Mouse (Mus musculus) adrenal gland, postnatal 25 days (tissue): Measurements from ENCODE around the gene Cryba4. TPM values are rescaled to one million over a fixed set of nuclear protein-coding genes. Genes with fewer than 3 reads are reported as not detected.

Experiments
- DNase-seq: peaks from one replicate; pipeline ENCODE4 v3.0.0; 2021; ENCODE audit warnings: mixed read lengths
- long read RNA-seq: library from polyadenylated mRNA; stranded (forward); transcript quantifications from one replicate; pipeline ENCODE4 v2.0.0, GENCODE M21; 2021
- total RNA-seq: library from RNA; stranded (reverse); gene quantifications from 2 replicates; pipeline ENCODE4 v1.2.3, GENCODE M21; 2021

Cryba4 gene
- total RNA-seq = 14.8 and 16.5 TPM in 2 replicates
- long read RNA-seq, partial matches to known transcripts = 1 of 21 reads
- long read RNA-seq, other reads (novel, unspliced or antisense) = 17 of 21 reads

DNA sequence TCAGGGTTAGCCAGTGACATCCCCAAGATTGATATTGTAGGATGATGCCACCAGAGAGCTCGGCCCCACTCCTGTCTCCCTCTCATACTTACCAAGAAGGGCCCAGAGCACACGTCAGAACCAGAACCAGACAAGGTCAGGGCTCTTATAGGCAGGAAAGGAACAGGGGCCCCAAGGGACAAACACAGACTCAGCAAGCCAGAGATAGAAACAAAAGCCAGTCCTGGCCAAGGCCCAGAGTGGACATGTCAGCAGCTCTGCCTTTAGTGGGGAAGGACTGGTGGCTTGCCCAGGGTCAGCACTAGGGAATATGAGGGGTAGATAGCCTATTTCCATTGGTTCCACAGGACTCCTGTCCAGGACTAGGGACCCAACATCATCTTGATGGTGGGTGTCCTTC is at the start of gene Cryba4:
Cryba4 (minus strand) TSS at position 119 of the 400 bp plus-strand sequence.
- DNase-seq = peak; percentile 49

GRCm38 (mm10) chr5:112301694-112302093 is 49.4 kb upstream of the Cryba4 start:
- DNase-seq = no peak

DNA sequence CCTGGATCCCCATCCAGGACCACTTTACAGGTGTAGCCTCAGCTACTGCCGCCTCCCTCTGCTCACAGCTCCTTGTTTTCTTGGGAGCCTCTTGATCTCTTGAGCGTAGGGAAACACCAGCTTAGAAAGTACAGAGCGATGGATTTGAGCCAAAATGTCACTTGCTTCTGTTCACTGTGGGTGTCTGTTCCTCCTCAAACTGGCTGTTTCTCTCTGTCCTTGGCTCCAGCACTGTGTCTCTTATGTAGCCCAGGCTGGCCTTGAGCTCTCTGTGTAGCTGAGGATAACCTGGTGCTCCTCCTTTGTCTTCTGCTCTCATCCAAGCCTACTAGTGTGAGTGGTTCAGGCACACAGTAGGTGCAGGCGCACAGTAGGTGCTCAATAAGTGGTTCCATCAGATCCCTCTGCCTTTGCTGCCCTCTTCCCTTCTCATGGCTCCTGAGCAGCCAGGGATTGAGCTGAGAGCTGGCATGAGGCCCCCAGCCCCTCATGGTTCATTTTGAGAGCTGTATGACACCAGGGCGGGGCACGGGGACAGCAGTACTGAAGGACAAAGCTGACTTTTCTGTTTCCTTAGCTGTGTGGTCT is 48.5 kb upstream of the Cryba4 start:
- no peak for DNase-seq

DNA sequence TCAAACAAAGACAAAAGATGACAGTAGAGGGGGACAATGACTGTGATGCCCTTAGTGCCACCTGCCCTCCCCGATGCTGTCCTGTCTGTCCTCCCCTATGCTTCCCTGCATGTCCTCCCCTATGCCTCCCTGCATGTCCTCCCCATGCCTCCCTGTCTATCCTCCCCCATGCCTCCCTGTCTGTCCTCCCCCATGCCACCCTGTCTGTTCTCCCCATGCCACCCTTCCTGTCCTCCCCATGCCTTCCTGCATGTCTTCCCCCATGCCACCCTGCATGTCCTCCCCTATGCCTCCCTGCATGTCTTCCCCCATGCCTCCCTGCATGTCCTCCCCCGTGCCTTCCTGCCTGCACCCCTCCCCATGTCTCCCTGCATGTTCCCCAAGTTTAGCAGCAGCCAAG is 47.8 kb upstream of the Cryba4 start:
- no peak for DNase-seq

GRCm38 (mm10) chr5:112299399-112299798 is 47.1 kb upstream of the Cryba4 start:
- no peak for DNase-seq

DNA sequence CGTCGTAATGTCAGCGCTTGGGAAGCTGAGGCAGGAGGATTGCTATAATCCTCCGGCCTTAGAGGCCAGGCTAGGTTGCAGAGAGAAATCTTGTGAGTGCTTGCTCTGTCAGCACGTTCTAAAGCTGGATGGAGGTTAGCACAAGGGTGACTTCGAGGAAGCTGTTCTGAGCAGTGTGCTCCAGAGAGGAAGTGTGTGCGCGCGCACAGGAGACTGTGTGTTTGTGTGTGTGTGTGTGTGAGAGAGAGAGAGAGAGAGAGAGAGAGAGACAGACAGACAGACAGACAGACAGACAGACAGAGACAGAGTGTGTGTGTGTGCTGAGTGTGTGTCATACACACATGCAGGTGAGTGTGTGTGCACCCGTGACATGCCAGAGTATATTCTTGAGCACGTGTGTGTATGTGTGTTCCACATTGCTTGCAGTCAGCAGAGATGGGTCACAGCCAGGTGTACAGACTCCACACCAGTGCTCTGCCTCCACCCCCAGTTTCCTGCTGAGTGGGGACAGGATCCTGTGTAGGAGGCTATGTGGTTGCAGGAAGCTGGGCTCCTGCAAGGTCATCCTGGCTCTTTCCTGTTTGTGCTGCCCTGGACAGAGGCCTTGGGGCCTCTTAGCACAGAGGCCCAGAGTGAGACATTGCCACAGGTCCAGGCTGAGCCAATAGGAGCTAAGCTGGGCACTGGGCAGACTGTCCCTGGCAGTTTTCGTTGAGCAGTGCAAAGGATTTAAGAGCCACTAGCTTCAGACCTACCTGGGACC is 46.1 kb upstream of the Cryba4 start:
- DNase-seq = peak; percentile 62

- DNase-seq = no peak
Measured at GRCm38 (mm10) chr5:112297257-112297656, 44.9 kb upstream of the Cryba4 start.

DNA sequence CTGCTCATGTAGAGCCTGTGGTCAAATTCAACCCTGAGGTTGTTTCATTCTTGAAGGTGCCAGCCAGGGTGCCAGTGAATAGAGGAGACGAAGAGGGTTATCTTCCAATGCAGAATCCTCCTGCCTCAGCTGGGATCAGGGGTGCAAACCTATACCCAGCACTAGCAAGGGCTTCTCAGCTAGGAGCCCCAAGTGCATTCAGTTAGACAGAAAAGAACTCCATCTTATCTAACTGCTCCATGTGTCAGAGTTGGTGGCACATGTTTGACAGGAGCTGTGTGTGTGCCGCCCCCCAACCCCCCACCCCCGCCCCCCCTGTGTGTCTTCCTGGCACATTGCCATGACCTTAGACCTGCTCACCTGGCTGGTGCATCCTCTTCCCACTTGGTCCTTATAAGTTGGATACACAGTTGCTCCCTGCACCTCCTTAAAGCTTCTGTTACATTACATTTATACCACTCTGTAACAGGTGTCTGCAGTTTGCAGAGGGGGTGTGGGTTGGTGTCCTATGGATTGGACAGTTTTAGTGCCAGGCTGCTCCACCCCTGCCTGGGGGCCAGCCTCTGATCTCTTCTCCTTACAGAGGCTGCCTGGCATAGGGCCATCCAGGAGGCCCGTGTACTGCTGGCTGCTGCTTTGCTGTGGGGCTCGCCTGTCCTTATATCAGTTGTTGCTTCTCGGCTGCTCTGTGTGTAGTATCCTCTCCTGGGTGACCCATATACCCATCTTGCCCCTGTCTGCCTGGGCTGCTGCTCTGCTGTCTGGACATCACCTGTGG is 44.3 kb upstream of the Cryba4 start:
- peak; percentile 59 for DNase-seq

DNA sequence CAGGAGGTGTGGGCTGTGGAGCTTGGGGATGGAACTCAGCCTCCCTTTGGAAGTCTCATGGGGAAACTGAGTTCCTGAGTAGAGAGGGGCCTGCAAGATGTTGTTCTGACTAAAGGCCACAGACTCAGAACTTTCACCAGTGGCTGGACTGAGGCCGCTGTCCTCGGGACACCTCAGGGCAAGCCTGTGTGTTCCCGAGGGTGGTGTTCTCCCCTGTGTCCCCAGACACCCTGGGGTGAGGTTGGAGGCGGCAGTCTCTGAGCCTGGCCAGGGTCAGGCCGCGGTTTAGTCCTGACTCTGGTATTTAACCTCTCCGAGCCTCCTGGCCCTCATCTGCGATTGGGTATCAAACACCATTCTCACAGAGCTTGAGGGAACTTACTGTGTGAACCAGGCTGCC is 43.2 kb upstream of the Cryba4 start:
- DNase-seq = no peak

- DNase-seq = peak; percentile 53
Measured at GRCm38 (mm10) chr5:112295162-112295561, 42.8 kb upstream of the Cryba4 start.

- DNase-seq = no peak
Measured at GRCm38 (mm10) chr5:112294696-112295095, 42.4 kb upstream of the Cryba4 start.

- no peak for DNase-seq
Measured at GRCm38 (mm10) chr5:112293800-112294199, 41.5 kb upstream of the Cryba4 start.

- peak; percentile 46 for DNase-seq
Measured at GRCm38 (mm10) chr5:112292343-112292980, 40.1 kb upstream of the Cryba4 start.

DNA sequence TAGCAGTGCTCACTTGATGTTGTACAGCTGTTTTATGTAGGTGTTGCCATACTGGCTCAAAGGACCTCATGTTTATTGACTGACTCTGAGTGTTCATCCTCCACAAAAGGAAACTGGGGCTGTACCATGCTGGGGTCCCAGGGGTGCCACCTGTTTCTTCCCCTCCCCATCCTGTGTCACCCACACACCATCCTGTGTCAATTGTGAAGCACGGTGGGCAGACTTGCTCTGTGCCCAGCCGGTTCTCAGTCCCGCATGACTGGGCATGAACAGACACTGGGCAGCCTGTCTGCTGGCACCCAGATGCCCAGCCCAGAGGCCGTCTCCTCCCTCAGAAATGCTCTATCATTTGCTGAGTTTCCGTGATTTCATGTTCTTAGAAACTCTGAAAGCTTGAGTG is 39.5 kb upstream of the Cryba4 start:
- no peak for DNase-seq

GRCm38 (mm10) chr5:112290536-112290880 is 38.2 kb upstream of the Cryba4 start:
- DNase-seq = no peak

GRCm38 (mm10) chr5:112289819-112290535 is 37.7 kb upstream of the Cryba4 start:
- peak; percentile 58 for DNase-seq

DNA sequence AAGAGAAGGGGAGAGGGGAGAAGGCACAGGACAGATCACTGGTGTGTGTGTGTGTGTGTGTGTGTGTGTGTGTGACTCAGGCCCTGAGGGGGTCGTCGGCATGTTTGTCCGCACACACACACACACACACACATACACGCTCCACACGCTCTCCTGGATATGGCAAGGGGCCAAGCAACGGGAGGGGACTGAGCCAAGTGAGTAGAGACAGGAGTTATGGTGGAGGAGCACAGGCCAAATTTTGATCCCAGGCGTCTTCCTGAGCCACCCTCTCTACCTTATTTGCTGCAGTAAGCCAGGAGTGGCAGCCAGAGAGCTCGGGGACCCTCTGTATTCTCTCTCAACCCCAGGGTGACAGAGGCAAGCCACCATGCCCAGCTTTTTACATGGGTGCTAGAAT is 36.9 kb upstream of the Cryba4 start:
- DNase-seq = peak; percentile 68

- DNase-seq = no peak
Measured at GRCm38 (mm10) chr5:112288193-112289141, 36.1 kb upstream of the Cryba4 start.

DNA sequence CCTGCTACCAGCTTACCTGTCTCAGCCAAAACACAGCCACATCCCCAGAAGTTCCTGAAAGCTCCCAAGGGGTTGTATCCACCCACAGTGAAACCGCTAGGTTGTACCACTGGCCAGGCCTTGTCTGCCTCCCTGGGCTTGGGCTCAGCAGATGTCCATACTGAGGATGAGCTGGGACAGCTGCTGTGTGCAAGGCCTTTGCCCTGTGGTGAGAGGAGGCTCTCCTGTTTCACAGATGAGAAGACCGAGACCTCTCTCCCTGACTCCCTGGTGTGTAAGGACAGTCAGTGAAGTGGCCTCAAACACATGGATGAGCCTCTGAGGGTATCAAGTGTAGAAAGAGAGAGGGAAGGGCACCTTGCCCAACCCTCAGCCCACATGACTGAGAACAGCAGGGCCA is 35.3 kb upstream of the Cryba4 start:
- no peak for DNase-seq

- no peak for DNase-seq
Measured at GRCm38 (mm10) chr5:112286984-112287641, 34.8 kb upstream of the Cryba4 start.
